Mouse (Mus musculus): ENCODE data around the gene Ip6k3. TPM values are rescaled to one million over a fixed set of nuclear protein-coding genes. Genes with fewer than 3 reads are reported as not detected.

Ip6k3 gene
- polyA plus RNA-seq (2016; fragmentation: Nextera tagmentation; extraction: Ambion mirVana): 0.18 and 0.31 TPM in 2 replicates

DNA sequence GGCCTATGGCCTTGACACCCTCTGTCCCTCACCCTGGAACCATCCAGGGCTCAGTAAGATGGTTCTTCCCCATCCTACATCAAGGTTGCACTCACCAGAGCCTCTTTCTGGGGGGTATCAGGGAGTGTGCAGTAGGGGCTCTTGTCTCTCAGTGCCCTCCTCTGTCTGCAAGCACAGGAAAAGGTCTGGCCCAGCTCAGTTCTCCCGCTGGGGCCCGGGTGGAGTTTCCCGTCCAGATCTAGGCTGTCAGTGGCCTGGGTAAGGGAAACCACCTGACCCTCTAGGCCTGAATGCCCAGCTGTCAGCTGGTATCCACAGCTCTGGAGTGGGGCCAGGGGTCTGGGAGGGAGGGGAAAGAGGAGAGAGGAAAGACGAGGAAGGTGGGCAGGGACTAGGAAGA lies at the start of gene Ip6k3:
Gene Ip6k3, minus strand, starts transcription at position 251 of the 400 bp plus-strand sequence.
- Histone ChIP-seq H3K4me2 (no peak within 1 kb of the TSS), H3K36me3 (no peaks in the 10 kb centered on the region), H3K9ac (0 out of 2 replicates have a peak within 1 kb of the TSS, but pooled peaks have one; percentile 2), H3K4me1 (replicated peaks) (peaks cover 7% of the 10 kb centered on the region), H3K27ac (ENCODE audit: poor library complexity, severe bottlenecking) (no peak within 1 kb of the TSS), H3K4me3 (no peak within 1 kb of the TSS), H3K9me3 (replicated peaks) (no peaks in the 10 kb centered on the region), H3K27me3 (replicated peaks) (peaks cover 14% of the 10 kb centered on the region; the same call in 1 of the 2 replicates)
- 30% methylated on average over 4 of the region's 4 CpGs for WGBS
- peak; percentile 58 for ATAC-seq (ENCODE audit: insufficient number of reproducible peaks, low FRiP score)

DNA sequence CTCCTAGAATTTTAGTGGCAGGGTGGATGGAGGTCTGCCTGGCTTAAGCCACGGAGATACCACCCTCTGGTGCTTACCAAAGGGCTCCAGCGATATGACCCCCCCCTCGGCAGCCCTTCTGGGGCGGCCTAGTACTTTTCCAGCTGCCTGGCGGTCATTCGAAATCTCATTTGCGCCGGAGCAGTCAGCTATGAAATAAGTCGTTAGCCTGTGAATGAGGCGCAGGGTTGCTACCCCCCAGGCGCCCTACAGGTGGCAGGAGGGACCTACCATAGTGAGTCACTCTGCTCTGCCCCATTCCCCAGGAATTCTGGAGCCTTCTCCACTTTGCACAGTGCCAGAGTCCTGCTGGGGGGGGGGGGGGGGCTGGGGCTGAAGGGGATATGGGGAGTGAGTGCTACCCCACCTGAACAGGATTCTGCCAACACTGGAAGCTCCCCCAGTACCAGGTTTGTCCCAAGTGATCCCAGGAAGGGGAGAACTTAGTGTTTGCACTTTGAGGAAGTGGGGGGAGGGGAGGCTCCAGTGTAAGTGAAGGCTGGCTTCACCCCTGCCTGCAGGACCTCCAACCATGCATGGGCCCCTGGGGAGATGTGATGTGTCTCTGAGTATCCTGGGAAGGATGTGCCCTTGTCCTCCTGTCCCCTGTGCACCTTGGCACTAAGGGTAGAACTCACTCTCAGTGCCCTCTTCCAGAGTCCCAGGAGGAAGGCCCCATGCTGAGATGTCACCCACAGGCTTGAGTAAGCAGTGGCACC lies 45.4 kb upstream of the Ip6k3 start:
- Histone ChIP-seq H3K27me3 (replicated peaks) (peaks cover 36% of the 10 kb centered on the region), H3K9me3 (replicated peaks) (no peaks in the 10 kb centered on the region), H3K9ac (no peak overlapping the region), H3K27ac (ENCODE audit: poor library complexity, severe bottlenecking) (no peak overlapping the region), H3K36me3 (no peaks in the 10 kb centered on the region), H3K4me3 (no peak overlapping the region), H3K4me1 (replicated peaks) (peaks cover 10% of the 10 kb centered on the region; the same call in 1 of the 2 replicates), H3K4me2 (peak overlapping the region; percentile 44)
- WGBS: 10% methylated on average over 11 of the region's 11 CpGs
- ATAC-seq (ENCODE audit: insufficient number of reproducible peaks, low FRiP score): peak; percentile 72; the same call in 1 of the 2 replicates

DNA sequence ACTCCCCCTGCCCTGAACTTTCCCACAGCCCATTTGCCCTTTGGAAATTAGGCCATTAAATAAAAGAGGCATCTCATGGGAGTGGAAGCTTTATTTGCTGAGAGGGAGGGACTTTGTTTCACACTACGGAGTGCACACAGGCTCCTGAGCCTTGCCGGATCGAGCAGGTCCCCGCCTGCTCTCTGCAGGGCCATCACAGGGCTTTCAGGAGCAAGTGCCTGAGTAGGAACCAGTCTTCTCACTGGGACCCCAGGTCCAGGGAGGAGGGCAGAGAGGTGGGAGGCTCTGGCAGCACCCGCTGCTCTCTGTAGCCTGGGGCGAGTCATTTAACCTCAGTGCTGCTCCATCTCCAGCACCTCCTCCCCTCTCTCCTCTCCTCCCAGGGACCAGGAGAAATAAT lies 44.4 kb upstream of the Ip6k3 start:
- WGBS: 46% methylated on average over 6 of the region's 6 CpGs
- peaks cover 10% of the 10 kb centered on the region; the same call in 1 of the 2 replicates for H3K4me1 ChIP-seq (replicated peaks)
- ATAC-seq (ENCODE audit: insufficient number of reproducible peaks, low FRiP score): no peak

DNA sequence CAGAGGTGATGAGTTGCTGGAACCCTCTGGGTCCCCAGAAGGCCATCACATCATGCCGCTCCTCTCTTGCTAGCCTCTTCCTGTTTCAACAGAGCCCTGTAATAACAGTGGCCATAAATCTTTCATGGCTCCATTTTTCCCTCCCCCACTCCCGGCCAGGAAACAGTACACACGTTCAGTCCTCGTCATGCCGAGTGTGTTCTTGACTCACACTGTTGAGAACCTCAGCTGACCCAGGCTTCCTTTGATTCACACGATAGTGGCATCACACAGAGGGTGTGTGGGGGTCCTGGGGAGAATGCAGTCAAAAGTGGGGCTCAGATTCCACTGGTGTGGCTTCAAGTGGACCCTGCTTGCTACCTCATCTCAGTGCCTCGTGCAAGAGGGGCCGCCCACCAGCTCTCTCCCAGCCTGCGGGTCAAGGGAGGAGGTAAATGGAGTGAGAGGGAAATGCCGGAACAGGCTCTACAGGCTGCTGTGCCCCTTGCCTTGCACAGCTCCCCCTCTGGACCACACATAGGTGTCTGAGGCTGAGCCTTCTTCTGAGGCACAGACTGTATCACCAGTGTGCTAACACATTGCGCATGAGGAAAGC lies 39.6 kb upstream of the Ip6k3 start:
- Histone ChIP-seq H3K27ac (ENCODE audit: poor library complexity, severe bottlenecking) (no peak overlapping the region), H3K27me3 (replicated peaks) (peaks cover 22% of the 10 kb centered on the region), H3K4me1 (replicated peaks) (peaks cover 10% of the 10 kb centered on the region), H3K9me3 (replicated peaks) (no peaks in the 10 kb centered on the region), H3K4me2 (no peak overlapping the region), H3K4me3 (no peak overlapping the region), H3K36me3 (peaks cover 4% of the 10 kb centered on the region), H3K9ac (no peak overlapping the region)
- no peak for ATAC-seq (ENCODE audit: insufficient number of reproducible peaks, low FRiP score)
- WGBS: 55% methylated on average over 11 of the region's 11 CpGs

More for the DNA sequence above, 44.4 kb upstream of the Ip6k3 start:
- H3K27ac ChIP-seq (ENCODE audit: poor library complexity, severe bottlenecking): no peak overlapping the region
- peaks cover 28% of the 10 kb centered on the region for H3K27me3 ChIP-seq (replicated peaks)
- H3K4me2 ChIP-seq: no peak overlapping the region
- H3K4me3 ChIP-seq: no peak overlapping the region
- H3K9me3 ChIP-seq (replicated peaks): no peaks in the 10 kb centered on the region
- no peak overlapping the region for H3K9ac ChIP-seq
- no peaks in the 10 kb centered on the region for H3K36me3 ChIP-seq

DNA sequence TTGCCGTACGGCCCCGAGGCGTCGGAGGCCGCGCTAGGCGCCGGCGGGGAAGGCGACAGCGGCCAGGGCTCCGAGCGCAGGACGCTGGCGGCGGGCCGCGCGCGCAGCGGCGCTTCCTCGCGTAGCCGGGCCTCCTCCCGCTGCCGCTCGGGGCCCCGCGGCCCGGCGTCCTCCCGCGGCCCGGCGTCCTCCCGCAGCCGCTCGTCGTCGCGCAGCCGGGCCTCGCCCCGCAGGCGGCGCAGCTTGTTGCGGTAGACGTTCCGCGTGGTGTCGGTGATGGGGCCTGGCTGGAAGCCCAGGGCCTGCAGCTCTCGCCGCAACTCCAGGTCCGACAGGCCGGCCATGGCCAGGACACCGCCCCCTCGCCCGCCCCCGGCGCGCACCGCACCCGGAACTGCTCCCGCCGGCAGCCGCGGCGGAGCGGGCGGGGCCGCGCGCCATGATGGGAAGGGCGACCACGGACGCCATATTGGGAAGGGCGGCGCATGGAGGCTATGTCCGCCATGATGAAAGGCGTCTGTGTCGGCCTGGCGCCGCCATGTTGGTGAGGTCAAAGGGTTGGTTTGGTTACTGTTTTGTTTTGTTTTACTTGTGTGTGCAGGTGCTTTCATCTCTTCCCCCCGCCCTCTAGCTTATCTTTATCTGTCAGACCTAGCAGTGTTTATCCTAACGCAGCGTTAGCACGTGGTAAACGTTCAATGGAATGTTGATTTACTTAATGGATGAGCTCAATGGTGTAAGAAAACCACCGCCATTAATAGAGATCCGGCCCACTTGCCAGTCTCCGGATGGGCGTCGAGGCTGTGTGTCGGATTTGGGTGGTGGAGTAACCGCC lies 36.7 kb upstream of the Ip6k3 start, which contains the start of gene Lemd2:
Gene Lemd2, minus strand, starts transcription at position 395 of the 835 bp plus-strand sequence.
- Histone ChIP-seq H3K9ac (peak within 1 kb of the TSS; percentile 98), H3K36me3 (peaks cover 33% of the 10 kb centered on the region), H3K4me1 (replicated peaks) (peaks cover 22% of the 10 kb centered on the region), H3K4me3 (peak within 1 kb of the TSS; percentile 92), H3K4me2 (peak within 1 kb of the TSS; percentile 97), H3K9me3 (replicated peaks) (no peaks in the 10 kb centered on the region; the same call in 1 of the 2 replicates), H3K27me3 (replicated peaks) (peaks cover 3% of the 10 kb centered on the region; the same call in 1 of the 2 replicates), H3K27ac (ENCODE audit: poor library complexity, severe bottlenecking) (peak within 1 kb of the TSS; percentile 92)
- peak; percentile 96 for ATAC-seq (ENCODE audit: insufficient number of reproducible peaks, low FRiP score)
- WGBS: 4% methylated on average over 87 of the region's 97 CpGs

DNA sequence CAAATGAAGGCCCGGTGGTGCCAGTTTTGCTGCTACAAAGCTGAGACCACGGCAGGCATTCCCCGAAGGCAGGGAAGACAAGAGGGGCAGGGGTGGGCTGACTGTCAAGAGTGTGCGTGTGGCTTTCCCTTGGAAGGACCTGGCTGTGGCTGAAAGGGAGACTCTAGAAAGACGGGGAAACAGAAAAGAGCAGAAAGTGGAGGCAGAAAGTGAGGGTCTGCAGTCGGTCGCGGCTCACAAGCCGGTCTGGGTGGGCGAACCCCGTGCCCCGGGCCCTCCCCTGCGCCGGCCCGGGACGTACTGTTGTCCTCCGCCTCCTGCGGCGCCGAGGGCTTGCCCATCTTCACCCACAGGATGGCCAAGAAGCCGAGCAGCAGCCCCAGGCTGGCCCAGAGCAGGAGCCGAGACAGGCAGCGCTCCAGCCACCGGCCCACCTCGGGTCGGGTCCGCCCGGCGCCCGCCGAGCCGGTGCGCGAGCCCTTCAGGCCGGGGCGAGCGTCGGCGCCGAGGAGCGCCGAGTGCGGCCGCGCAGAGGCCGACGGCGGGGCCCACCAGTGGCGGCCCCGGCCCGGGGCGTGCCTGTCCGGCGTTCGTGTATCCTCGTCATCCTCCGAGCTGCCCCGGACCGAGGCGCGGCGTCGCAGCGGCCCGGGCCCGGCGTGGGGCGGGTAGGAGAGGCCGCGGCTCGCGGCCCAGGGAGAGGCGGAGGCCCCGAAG lies 35.9 kb upstream of the Ip6k3 start:
- WGBS: under 1% methylated on average over 72 of the region's 74 CpGs
- Histone ChIP-seq H3K4me1 (replicated peaks) (peaks cover 22% of the 10 kb centered on the region), H3K27me3 (replicated peaks) (peaks cover 3% of the 10 kb centered on the region; the same call in 1 of the 2 replicates), H3K4me2 (peak overlapping the region; percentile 97), H3K36me3 (peaks cover 40% of the 10 kb centered on the region), H3K9ac (peak overlapping the region; percentile 98), H3K9me3 (replicated peaks) (no peaks in the 10 kb centered on the region; the same call in 1 of the 2 replicates), H3K4me3 (peak overlapping the region; percentile 92), H3K27ac (ENCODE audit: poor library complexity, severe bottlenecking) (peak overlapping the region; percentile 92)
- ATAC-seq (ENCODE audit: insufficient number of reproducible peaks, low FRiP score): peak; percentile 61; the same call in 1 of the 2 replicates

DNA sequence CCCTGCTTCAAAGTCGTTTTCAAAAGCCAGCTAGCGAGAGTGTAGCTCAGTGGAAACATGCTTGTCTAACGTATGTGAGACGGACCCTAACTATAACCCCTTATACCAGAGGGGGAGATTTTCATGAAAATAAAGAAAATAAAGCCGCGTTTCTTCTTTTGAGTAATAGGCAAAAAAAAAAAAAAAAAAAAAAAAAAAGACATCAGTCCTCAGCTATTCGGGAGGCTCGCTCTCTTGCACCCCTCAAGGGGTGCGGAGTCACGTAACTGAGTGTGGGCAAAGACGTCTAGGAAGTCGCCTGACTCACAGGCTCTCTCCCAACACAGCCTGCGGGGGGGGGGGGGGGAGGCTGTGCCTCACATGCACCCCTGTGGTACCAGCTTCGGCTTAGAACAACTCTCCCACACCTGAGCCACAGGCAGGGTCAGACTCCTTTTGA lies 35.3 kb upstream of the Ip6k3 start:
- Histone ChIP-seq H3K9me3 (replicated peaks) (no peaks in the 10 kb centered on the region; the same call in 1 of the 2 replicates), H3K27me3 (replicated peaks) (0 out of 2 replicates have a peak, but pooled peaks cover 3% of the 10 kb centered on the region), H3K27ac (ENCODE audit: poor library complexity, severe bottlenecking) (peak overlapping the region; percentile 92; the same call in 1 of the 2 replicates), H3K4me1 (replicated peaks) (peaks cover 22% of the 10 kb centered on the region), H3K9ac (peak overlapping the region; percentile 98), H3K4me2 (peak overlapping the region; percentile 97), H3K36me3 (peaks cover 45% of the 10 kb centered on the region), H3K4me3 (peak overlapping the region; percentile 92)
- 47% methylated on average over 14 of the region's 14 CpGs for WGBS
- ATAC-seq (ENCODE audit: insufficient number of reproducible peaks, low FRiP score): no peak

DNA sequence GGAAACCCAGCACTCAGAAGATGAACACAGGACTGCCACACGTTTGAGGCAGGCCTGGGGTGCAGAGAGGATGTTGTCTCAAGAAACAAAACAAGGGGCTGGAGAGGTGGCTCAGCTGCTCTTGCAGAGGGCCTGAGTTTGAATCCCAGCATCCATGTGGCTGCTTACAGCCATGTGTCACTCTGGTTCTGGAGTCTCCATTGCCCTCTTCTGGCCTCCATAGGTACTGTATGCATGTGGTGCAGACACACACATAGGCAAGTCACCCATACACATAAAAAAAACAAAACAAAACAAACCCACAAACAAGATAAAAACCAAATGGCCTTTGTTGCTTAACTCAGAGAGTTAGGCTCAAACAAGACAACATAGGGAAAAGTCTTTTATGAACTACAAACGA lies 34.4 kb upstream of the Ip6k3 start:
- no peak overlapping the region for H3K4me2 ChIP-seq
- peaks cover 22% of the 10 kb centered on the region for H3K4me1 ChIP-seq (replicated peaks)
- peaks cover 55% of the 10 kb centered on the region for H3K36me3 ChIP-seq
- no peak overlapping the region for H3K27ac ChIP-seq (ENCODE audit: poor library complexity, severe bottlenecking)
- no peak for ATAC-seq (ENCODE audit: insufficient number of reproducible peaks, low FRiP score)
- WGBS: 90% methylated on average over 2 of the region's 2 CpGs
- H3K9me3 ChIP-seq (replicated peaks): no peaks in the 10 kb centered on the region; the same call in 1 of the 2 replicates
- 0 out of 2 replicates have a peak, but pooled peaks cover 3% of the 10 kb centered on the region for H3K27me3 ChIP-seq (replicated peaks)
- no peak overlapping the region for H3K4me3 ChIP-seq
- no peak overlapping the region for H3K9ac ChIP-seq

DNA sequence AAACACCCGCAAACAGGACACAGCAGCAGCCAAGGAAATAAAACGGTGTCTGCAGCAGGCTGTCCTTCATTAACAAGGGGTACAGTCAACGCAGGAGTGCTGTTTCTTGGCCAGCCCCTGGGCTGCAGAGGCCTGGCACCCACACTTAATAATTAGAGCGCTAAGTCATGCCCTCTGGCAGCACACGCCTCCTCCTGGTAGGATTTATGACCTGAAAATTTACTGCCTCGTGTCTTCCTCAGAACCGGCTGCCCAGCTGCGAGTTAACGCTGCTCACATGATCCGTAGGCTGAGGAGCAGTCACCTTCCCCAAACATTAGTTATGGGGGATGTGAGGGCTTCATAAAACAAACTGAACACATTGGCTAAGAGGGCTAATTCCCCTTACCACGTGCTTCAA lies 33.2 kb upstream of the Ip6k3 start:
- H3K36me3 ChIP-seq: peaks cover 67% of the 10 kb centered on the region
- H3K4me3 ChIP-seq: no peak overlapping the region
- H3K4me1 ChIP-seq (replicated peaks): peaks cover 22% of the 10 kb centered on the region
- H3K27ac ChIP-seq (ENCODE audit: poor library complexity, severe bottlenecking): no peak overlapping the region
- no peak overlapping the region for H3K4me2 ChIP-seq
- H3K9me3 ChIP-seq (replicated peaks): no peaks in the 10 kb centered on the region; the same call in 1 of the 2 replicates
- H3K9ac ChIP-seq: no peak overlapping the region
- H3K27me3 ChIP-seq (replicated peaks): 0 out of 2 replicates have a peak, but pooled peaks cover 3% of the 10 kb centered on the region
- no peak for ATAC-seq (ENCODE audit: insufficient number of reproducible peaks, low FRiP score)
- 87% methylated on average over 11 of the region's 11 CpGs for WGBS

DNA sequence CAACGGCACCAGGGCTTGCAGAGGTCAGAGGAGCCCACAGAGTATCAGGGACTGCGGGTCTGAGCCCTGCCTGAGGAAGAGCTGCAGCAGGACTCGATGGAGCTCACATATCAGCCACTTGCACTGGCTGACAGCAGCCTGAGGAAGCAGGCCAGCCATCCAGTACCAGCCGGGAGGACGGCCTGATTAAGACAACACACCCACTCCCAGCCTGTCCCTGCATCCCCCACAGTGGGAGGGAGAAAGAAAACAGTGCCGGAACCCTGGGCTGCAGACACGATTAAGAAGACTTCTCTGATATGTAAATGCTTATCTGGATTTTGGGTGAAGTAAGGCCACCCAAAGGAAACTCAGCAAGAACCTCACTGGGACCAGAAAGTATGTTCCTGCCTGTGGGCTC lies 32.3 kb upstream of the Ip6k3 start:
- H3K9ac ChIP-seq: no peak overlapping the region
- H3K4me3 ChIP-seq: no peak overlapping the region
- H3K4me1 ChIP-seq (replicated peaks): peaks cover 28% of the 10 kb centered on the region
- H3K36me3 ChIP-seq: peaks cover 76% of the 10 kb centered on the region
- H3K4me2 ChIP-seq: no peak overlapping the region
- ATAC-seq (ENCODE audit: insufficient number of reproducible peaks, low FRiP score): no peak
- no peaks in the 10 kb centered on the region for H3K27me3 ChIP-seq (replicated peaks)
- H3K27ac ChIP-seq (ENCODE audit: poor library complexity, severe bottlenecking): no peak overlapping the region
- 37% methylated on average over 7 of the region's 7 CpGs for WGBS
- H3K9me3 ChIP-seq (replicated peaks): no peaks in the 10 kb centered on the region; the same call in 1 of the 2 replicates
